Mouse (Mus musculus) liver, postnatal 0 days (tissue): ENCODE measurements around the gene Syne4.
A peak's percentile ranks its signal among the peaks of the same experiment; 100 is the strongest.

ENCODE experiments used
- CTCF ChIP-seq: sonication (generic); IDR thresholded peaks from 2 replicates; pipeline ENCODE4 v1.5.1; 2016; ENCODE audit warnings: antibody characterized with exemption, low read depth
- EP300 ChIP-seq: IDR thresholded peaks from 2 replicates; pipeline ENCODE4 v1.6.1; 2016; ENCODE audit warnings: antibody characterized with exemption, low read depth, mild to moderate bottlenecking

DNA sequence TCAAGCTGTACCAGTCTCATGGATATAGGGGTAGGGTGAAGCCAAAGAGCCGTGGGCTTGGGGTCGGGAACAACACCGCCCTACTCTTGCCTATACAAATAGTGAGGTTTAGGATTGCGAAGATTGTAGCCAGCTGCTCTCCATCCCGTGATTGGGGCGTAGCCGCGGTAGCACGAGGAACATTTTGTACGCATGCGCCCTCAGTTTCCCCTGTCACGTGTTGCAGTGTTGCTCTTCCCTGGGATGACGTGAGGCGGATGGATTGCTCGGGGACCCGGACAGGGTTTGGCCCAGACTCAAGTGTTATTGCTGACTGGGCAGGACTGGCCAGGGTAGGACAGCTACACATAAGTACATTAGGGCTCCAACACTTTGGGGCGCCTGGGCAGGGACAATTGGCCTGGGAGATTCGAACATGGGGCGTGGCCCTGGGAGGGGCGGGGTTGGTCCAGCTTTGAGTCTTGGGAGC lies 33.9 kb upstream of the Syne4 start:
- TF ChIP-seq CTCF (no peak), EP300 (peak; percentile 46; the same call in 1 of the 2 replicates)
